Mouse (Mus musculus) ES-E14 (cell line): ENCODE results near the gene Ccdc42. TPM values are rescaled to one million over a fixed set of nuclear protein-coding genes. Genes with fewer than 3 reads are reported as not detected.

ENCODE experiments used
- DNase-seq: peaks from one replicate; pipeline ENCODE4 v3.0.0-alpha.2; 2013; ENCODE audit warnings: low read depth, low spot score
- H3K27ac ChIP-seq: 2 replicates; pipeline ENCODE4 v1.5.1; 2012; ENCODE audit warnings: low read depth, mild to moderate bottlenecking, low read length, moderate library complexity, mixed read lengths; ENCODE audit not compliant: poor library complexity, insufficient read depth, severe bottlenecking
- H3K36me3 ChIP-seq: 2 replicates; pipeline ENCODE4 v1.6.1; 2012; ENCODE audit warnings: mild to moderate bottlenecking, low read length, moderate library complexity, mixed read lengths; ENCODE audit not compliant: control insufficient read depth, poor library complexity, insufficient read depth, severe bottlenecking
- H3K4me1 ChIP-seq, 2 experiments: fragments of 150-350 bp in 1 of 2; sonication (generic) in 1 of 2; 2 replicates each; pipeline ENCODE4 v1.6.1; 2012; ENCODE audit warnings: low read length in 2 of 2, mild to moderate bottlenecking in 1 of 2, mixed read lengths in 1 of 2; ENCODE audit not compliant: control insufficient read depth in 2 of 2, insufficient read depth in 2 of 2, poor library complexity in 1 of 2
- H3K4me3 ChIP-seq, 2 experiments: fragments of 150-350 bp in 1 of 2; sonication (generic) in 1 of 2; 2 replicates each; pipeline ENCODE4 v1.5.1; 2012; ENCODE audit warnings: low read length in 2 of 2, low read depth in 1 of 2, mild to moderate bottlenecking in 1 of 2, mixed read lengths in 1 of 2; ENCODE audit not compliant: insufficient read depth in 1 of 2, poor library complexity in 1 of 2, severe bottlenecking in 1 of 2
- H3K9ac ChIP-seq: 2 replicates; pipeline ENCODE4 v1.6.1; 2012; ENCODE audit warnings: low read depth, mild to moderate bottlenecking, low read length, mixed read lengths; ENCODE audit not compliant: poor library complexity, insufficient read depth, severe bottlenecking
- H3K9me3 ChIP-seq: fragments of 150-350 bp; sonication (generic); 2 replicates; pipeline ENCODE4 v1.6.1; 2012; ENCODE audit warnings: low read depth, mild to moderate bottlenecking, low read length; ENCODE audit not compliant: control insufficient read depth, insufficient read depth
- CHD2 ChIP-seq: IDR thresholded peaks from 2 replicates; pipeline ENCODE4 v1.6.1; 2014; ENCODE audit warnings: mild to moderate bottlenecking, low read depth, low read length, inconsistent platforms
- HCFC1 ChIP-seq: IDR thresholded peaks from 2 replicates; pipeline ENCODE4 v1.6.1; 2012; ENCODE audit warnings: low read length, inconsistent platforms, borderline replicate concordance; ENCODE audit not compliant: insufficient read depth
- MAFK ChIP-seq: IDR thresholded peaks from 2 replicates; pipeline ENCODE4 v1.6.1; 2014; ENCODE audit warnings: mild to moderate bottlenecking, low read depth, low read length, inconsistent platforms; ENCODE audit not compliant: insufficient read depth
- ZC3H11A ChIP-seq: IDR thresholded peaks from 2 replicates; pipeline ENCODE4 v1.6.1; 2012; ENCODE audit warnings: low read depth, mild to moderate bottlenecking, inconsistent platforms, low read length, borderline replicate concordance
- ZNF384 ChIP-seq: IDR thresholded peaks from 2 replicates; pipeline ENCODE4 v1.6.1; 2012; ENCODE audit warnings: low read depth, low read length, inconsistent platforms
- in situ Hi-C, 2 experiments: fragments of 600-800 bp; cut with MboI; formaldehyde crosslinking; loops; one replicate each; pipeline ENCODE4 v1.15.1; 2025; ENCODE audit warnings: low sequenced_read_pairs in 2 of 2, inconsistent platforms in 1 of 2; ENCODE audit not compliant: unreplicated experiment in 2 of 2
- total RNA-seq: library from RNA; depleted of rRNA; stranded (reverse); fragments of 300-350 nt; gene quantifications from 2 replicates; pipeline ENCODE4 v1.2.3, GENCODE M21; 2012

Ccdc42 gene
- total RNA-seq, 1 experiment, result not detected

DNA sequence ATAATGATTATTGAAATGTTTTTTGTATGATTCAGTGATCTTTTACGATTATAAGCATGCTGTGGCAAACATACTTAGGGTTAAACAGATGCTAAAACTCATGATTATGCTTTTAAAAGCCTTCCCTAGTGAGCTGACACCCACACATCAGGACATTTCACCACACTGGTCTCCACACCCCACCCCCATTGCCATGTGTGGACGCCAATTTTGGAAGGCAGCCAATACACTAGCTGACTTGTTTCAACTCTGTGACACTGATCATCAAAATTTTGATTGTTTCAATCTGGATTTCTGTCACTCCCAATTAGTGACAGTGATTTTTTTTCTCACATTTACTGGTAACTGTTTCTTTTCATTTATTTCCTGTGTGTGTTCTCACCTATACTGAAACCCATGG lies 39.3 kb upstream of the Ccdc42 start:
- Histone ChIP-seq H3K9me3 (no peaks in the 10 kb centered on the region), H3K4me3 (no peak overlapping the region), H3K4me1 (no peaks in the 10 kb centered on the region), H3K36me3 (no peaks in the 10 kb centered on the region), H3K27ac (no peak overlapping the region), H3K9ac (no peak overlapping the region)
- DNase-seq, result no peak
- TF ChIP-seq ZNF384, result no peak
- no peak for TF ChIP-seq MAFK
- no peak for TF ChIP-seq HCFC1
- no peak for TF ChIP-seq ZC3H11A
- no peak for TF ChIP-seq CHD2
- in situ Hi-C loops, result no loop called here

GRCm38 (mm10) chr11:68549597-68549996 lies 37.2 kb upstream of the Ccdc42 start:
- in situ Hi-C loops, result no loop called here
- no peak for DNase-seq
- TF ChIP-seq ZNF384 (no peak), ZC3H11A (no peak), CHD2 (no peak)
- H3K9me3 ChIP-seq, result no peaks in the 10 kb centered on the region
- H3K9ac ChIP-seq, result no peak overlapping the region
- H3K4me1 ChIP-seq, result peaks cover 0 to 2% of the 10 kb centered on the region in 2 experiments; a peak in 1 of 4 replicates
- no peaks in the 10 kb centered on the region for H3K36me3 ChIP-seq
- no peak overlapping the region for H3K27ac ChIP-seq
- no peak overlapping the region for H3K4me3 ChIP-seq

DNA sequence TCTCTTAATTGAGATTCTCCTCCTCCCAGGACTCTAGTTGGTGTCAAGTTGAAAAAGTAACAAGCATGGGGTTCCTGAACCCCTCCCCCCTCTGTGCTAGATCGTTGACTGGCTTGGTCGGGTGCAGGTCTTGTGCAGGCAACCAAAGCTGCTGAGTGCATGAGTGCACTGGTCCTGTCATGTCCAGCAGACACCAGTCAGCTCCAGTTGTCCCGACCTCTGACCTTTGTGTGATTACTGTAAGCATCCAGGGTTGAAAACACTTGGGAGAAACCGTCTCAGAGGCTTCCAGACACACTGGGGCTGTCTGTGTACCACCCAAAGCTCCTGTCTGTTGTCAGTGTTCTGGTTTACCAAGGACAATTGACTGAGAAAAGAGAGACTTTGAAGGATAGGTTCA lies 36.5 kb upstream of the Ccdc42 start:
- no peaks in the 10 kb centered on the region for H3K36me3 ChIP-seq
- H3K9me3 ChIP-seq, result no peaks in the 10 kb centered on the region
- in situ Hi-C loops, result no loop called here
- TF ChIP-seq MAFK, result no peak
- no peak for TF ChIP-seq ZC3H11A
- TF ChIP-seq CHD2, result no peak
- TF ChIP-seq HCFC1, result no peak
- TF ChIP-seq ZNF384, result no peak
- DNase-seq, result no peak
- no peak overlapping the region for H3K4me3 ChIP-seq
- no peak overlapping the region for H3K27ac ChIP-seq
- peaks cover 0 to 2% of the 10 kb centered on the region in 2 experiments; a peak in 1 of 4 replicates for H3K4me1 ChIP-seq
- H3K9ac ChIP-seq, result no peak overlapping the region

GRCm38 (mm10) chr11:68553981-68554471 lies 32.8 kb upstream of the Ccdc42 start:
- H3K4me3 ChIP-seq, result no peak overlapping the region
- H3K9ac ChIP-seq, result no peak overlapping the region
- in situ Hi-C loops, result no loop called here
- H3K9me3 ChIP-seq, result no peaks in the 10 kb centered on the region
- peaks cover 0 to 7% of the 10 kb centered on the region in 2 experiments; a peak in 2 of 4 replicates for H3K4me1 ChIP-seq
- H3K36me3 ChIP-seq, result no peaks in the 10 kb centered on the region
- no peak overlapping the region for H3K27ac ChIP-seq
- DNase-seq, result peak; percentile 51
- peak; percentile 52; the same call in 1 of the 2 replicates for TF ChIP-seq ZNF384
- no peak for TF ChIP-seq ZC3H11A

DNA sequence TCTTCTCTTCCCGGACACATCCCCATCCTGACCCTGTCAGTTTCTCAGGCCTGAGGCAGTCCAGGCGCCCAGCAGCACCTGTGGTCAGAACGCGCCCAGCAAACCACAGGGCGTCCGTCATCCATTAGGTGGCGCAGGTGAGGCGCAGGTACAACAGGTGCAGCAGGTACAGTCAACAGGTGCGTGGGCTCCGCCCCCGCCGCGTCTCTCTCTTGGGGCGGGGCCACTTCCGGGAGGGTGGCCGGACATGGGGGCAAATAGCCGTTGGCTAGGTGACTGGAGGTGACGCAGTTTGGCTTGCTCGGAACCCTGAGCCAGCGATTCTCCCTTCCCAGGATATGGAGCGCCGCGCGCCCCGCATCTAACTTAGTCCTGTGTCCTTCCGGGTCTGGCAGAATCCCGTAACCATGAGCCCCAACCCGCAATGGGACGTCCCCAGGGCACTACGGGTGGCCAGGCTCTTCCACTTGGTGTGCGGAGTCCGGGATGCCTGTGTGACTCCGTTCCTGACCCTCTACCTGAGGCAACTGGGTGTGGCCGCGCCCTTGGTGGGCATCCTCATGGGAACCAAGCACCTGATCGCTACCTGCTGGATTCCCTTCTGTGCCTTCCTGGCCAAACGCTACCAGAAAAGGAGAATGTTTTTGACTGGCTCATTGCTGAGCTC lies 30.8 kb upstream of the Ccdc42 start, which contains the start of gene Mfsd6l:
Mfsd6l (plus strand) TSS at position 269 of the 667 bp plus-strand sequence.
- peak within 1 kb of the TSS; percentile 65 to 76 for H3K4me3 ChIP-seq
- H3K4me1 ChIP-seq, result peaks cover 0 to 7% of the 10 kb centered on the region in 2 experiments; a peak in 2 of 4 replicates
- H3K27ac ChIP-seq, result no peak within 1 kb of the TSS
- H3K9ac ChIP-seq, result peak within 1 kb of the TSS; percentile 53; the same call in 1 of the 2 replicates
- TF ChIP-seq ZC3H11A (0 out of 2 replicates have a peak, but pooled peaks have one; percentile 14), MAFK (0 out of 2 replicates have a peak, but pooled peaks have one; percentile 34), CHD2 (no peak), HCFC1 (peak; percentile 34; the same call in 1 of the 2 replicates), ZNF384 (no peak)
- no peaks in the 10 kb centered on the region for H3K36me3 ChIP-seq
- no peaks in the 10 kb centered on the region for H3K9me3 ChIP-seq
- in situ Hi-C loops, result no loop called here
- DNase-seq, result no peak
